Mouse (Mus musculus): Measurements from ENCODE around the gene Larp1.

Gene Larp1

GRCm38 (mm10) chr11:58009051-58009515 lies at the start of gene Larp1:
Gene Larp1, plus strand, starts transcription at chr11:58009064.
- DNase-seq = no peak

GRCm38 (mm10) chr11:57959924-57960323 lies 48.9 kb upstream of the Larp1 start:
- no peak for DNase-seq

GRCm38 (mm10) chr11:57962382-57963285 lies 46.2 kb upstream of the Larp1 start:
- DNase-seq = peak; percentile 82 to 84

- no peak for DNase-seq
Observed at GRCm38 (mm10) chr11:57963291-57963870, 45.5 kb upstream of the Larp1 start.

GRCm38 (mm10) chr11:57966630-57967029 lies 42.2 kb upstream of the Larp1 start:
- DNase-seq = no peak

GRCm38 (mm10) chr11:57968301-57968700 lies 40.6 kb upstream of the Larp1 start:
- no peak for DNase-seq

GRCm38 (mm10) chr11:57970541-57970940 lies 38.3 kb upstream of the Larp1 start:
- DNase-seq = peak in 1 of 2 experiments; percentile 29

GRCm38 (mm10) chr11:57973001-57973912 lies 35.6 kb upstream of the Larp1 start:
- peak; percentile 93 to 95 for DNase-seq

- peak in 1 of 2 experiments; percentile 23 for DNase-seq
Observed at GRCm38 (mm10) chr11:57973913-57974234, 35.0 kb upstream of the Larp1 start.

- peak; percentile 55 to 73 for DNase-seq
Observed at GRCm38 (mm10) chr11:57975876-57976275, 33.0 kb upstream of the Larp1 start.

- no peak for DNase-seq
Observed at GRCm38 (mm10) chr11:57977681-57978080, 31.2 kb upstream of the Larp1 start.

GRCm38 (mm10) chr11:57979621-57980020 lies 29.2 kb upstream of the Larp1 start:
- no peak for DNase-seq

- DNase-seq = no peak
Observed at GRCm38 (mm10) chr11:57981083-57981809, 27.6 kb upstream of the Larp1 start.

GRCm38 (mm10) chr11:57983480-57984342 lies 25.2 kb upstream of the Larp1 start:
- peak; percentile 70 to 79 for DNase-seq

- no peak for DNase-seq
Observed at GRCm38 (mm10) chr11:57984343-57984666, 24.6 kb upstream of the Larp1 start.

- DNase-seq = no peak
Observed at GRCm38 (mm10) chr11:57985485-57985884, 23.4 kb upstream of the Larp1 start.

GRCm38 (mm10) chr11:57986053-57986452 lies 22.8 kb upstream of the Larp1 start:
- DNase-seq = no peak

GRCm38 (mm10) chr11:57986456-57986855 lies 22.4 kb upstream of the Larp1 start:
- DNase-seq = no peak

- DNase-seq = no peak
Observed at GRCm38 (mm10) chr11:57986861-57987260, 22.0 kb upstream of the Larp1 start.

GRCm38 (mm10) chr11:57998168-57998567 lies 10.7 kb upstream of the Larp1 start:
- no peak for DNase-seq

- peak; percentile 46 to 69 for DNase-seq
Observed at GRCm38 (mm10) chr11:57998872-57999271, 10.0 kb upstream of the Larp1 start.
